Mouse (Mus musculus) kidney, embryonic 15.5 days (tissue): ENCODE results near the gene Patj. TPM values are rescaled to one million over a fixed set of nuclear protein-coding genes. Genes with fewer than 3 reads are reported as not detected.
"Not testable (repeated sequence)": the region's sequence is repeated elsewhere in the genome, so short reads cannot be mapped to it uniquely, and the experiment has no call there.

Source experiments
- ATAC-seq: fragments of 200-750 bp; cut with Nextera tagmentation; replicated peaks from 2 replicates; pipeline ENCODE4 v1.8.0; 2017; ENCODE audit warnings: moderate TSS enrichment; ENCODE audit not compliant: low FRiP score
- H3K27ac ChIP-seq: fragments of 300-500 bp; sonication (generic); 2 replicates; pipeline ENCODE4 v1.5.1; 2015; ENCODE audit warnings: mild to moderate bottlenecking, inconsistent platforms
- H3K27me3 ChIP-seq: fragments of 300-500 bp; sonication (generic); 2 replicates; pipeline ENCODE4 v1.6.1; 2015; ENCODE audit warnings: inconsistent platforms
- H3K36me3 ChIP-seq: fragments of 300-500 bp; sonication (generic); 2 replicates; pipeline ENCODE4 v1.6.1; 2015; ENCODE audit warnings: inconsistent platforms
- H3K4me1 ChIP-seq: fragments of 300-500 bp; sonication (generic); 2 replicates; pipeline ENCODE4 v1.6.1; 2015; ENCODE audit warnings: inconsistent platforms
- H3K4me2 ChIP-seq: fragments of 300-500 bp; sonication (generic); 2 replicates; pipeline ENCODE4 v1.6.1; 2015; ENCODE audit warnings: moderate library complexity, mild to moderate bottlenecking, inconsistent platforms
- H3K4me3 ChIP-seq: fragments of 300-500 bp; sonication (generic); replicated peaks from 2 replicates; pipeline ENCODE4 v1.5.1; 2015; ENCODE audit warnings: mild to moderate bottlenecking, inconsistent platforms
- H3K9ac ChIP-seq: fragments of 300-500 bp; sonication (generic); 2 replicates; pipeline ENCODE4 v1.6.1; 2015; ENCODE audit warnings: mild to moderate bottlenecking, inconsistent platforms
- H3K9me3 ChIP-seq: fragments of 300-500 bp; sonication (generic); replicated peaks from 2 replicates; pipeline ENCODE4 v1.6.1; 2016; ENCODE audit warnings: inconsistent platforms
- whole genome bisulfite sequencing: fragments of 180-500 bp; shearing (Covaris S2); methylation state at CpG from one replicate; pipeline ENCODE4 v1.1.7; 2015; ENCODE audit warnings: mixed read lengths; 5-methylcytosine and 5-hydroxymethylcytosine counted together
- polyA plus RNA-seq: library from polyadenylated mRNA; unstranded; fragments of >200 nt; fragmentation: Nextera tagmentation; extraction: Ambion mirVana; gene quantifications from 2 replicates; pipeline ENCODE4 v1.2.1, GENCODE M21; 2015

The Patj gene
- polyA plus RNA-seq, 1 experiment from 2014 or later, result 26.6 TPM

DNA sequence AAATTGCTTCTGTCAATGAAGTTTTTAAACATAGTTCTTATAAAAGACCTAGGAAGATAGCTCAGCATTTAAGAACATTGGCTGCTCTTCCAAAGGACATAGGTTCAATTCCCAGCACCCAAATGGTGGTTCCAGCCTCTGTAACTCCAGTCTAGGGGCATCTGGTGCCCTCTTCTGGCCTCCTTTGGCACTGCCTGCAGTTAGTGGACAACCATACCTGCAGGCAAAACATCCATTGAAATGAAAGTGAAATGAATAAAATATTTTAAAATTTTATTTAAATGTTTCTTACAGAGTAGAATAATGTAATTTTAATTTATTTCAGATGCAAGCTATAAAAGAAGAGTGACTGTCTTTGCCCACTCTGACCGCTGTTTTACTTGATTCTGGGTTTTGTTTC lies 294.4 kb downstream of the Patj start:
- Histone ChIP-seq H3K4me3 (no peak overlapping the region), H3K9me3 (peaks cover 3% of the 10 kb centered on the region; the same call in 1 of the 2 replicates), H3K27me3 (no peaks in the 10 kb centered on the region), H3K36me3 (peaks cover 23% of the 10 kb centered on the region), H3K9ac (no peak overlapping the region), H3K27ac (no peak overlapping the region), H3K4me1 (peaks cover 4% of the 10 kb centered on the region), H3K4me2 (no peak overlapping the region)
- WGBS, result 97% methylated on average over 1 of the region's 1 CpGs
- ATAC-seq, result no peak

- peaks cover 13% of the 10 kb centered on the region for H3K36me3 ChIP-seq
- WGBS, result 47% methylated on average over 9 of the region's 9 CpGs
- H3K9me3 ChIP-seq, result peaks cover 3% of the 10 kb centered on the region; the same call in 1 of the 2 replicates
- 0 out of 2 replicates have a peak overlapping the region, but pooled peaks have one; percentile 24 for H3K27ac ChIP-seq
- H3K4me2 ChIP-seq, result no peak overlapping the region
- peaks cover 4% of the 10 kb centered on the region for H3K4me1 ChIP-seq
- H3K4me3 ChIP-seq, result no peak overlapping the region
- ATAC-seq, result peak; percentile 88
- H3K27me3 ChIP-seq, result no peaks in the 10 kb centered on the region
- H3K9ac ChIP-seq, result no peak overlapping the region
Measured at GRCm38 (mm10) chr4:98693465-98694185, 298.0 kb downstream of the Patj start.

GRCm38 (mm10) chr4:98697932-98698331 lies 302.3 kb downstream of the Patj start:
- Histone ChIP-seq H3K27ac (no peak overlapping the region), H3K9ac (no peak overlapping the region), H3K9me3 (no peaks in the 10 kb centered on the region), H3K4me3 (no peak overlapping the region), H3K27me3 (no peaks in the 10 kb centered on the region), H3K36me3 (no peaks in the 10 kb centered on the region), H3K4me2 (no peak overlapping the region), H3K4me1 (peaks cover 10% of the 10 kb centered on the region)
- ATAC-seq, result no peak
- 78% methylated on average over 4 of the region's 4 CpGs for WGBS

- Histone ChIP-seq H3K4me1 (peaks cover 9% of the 10 kb centered on the region), H3K36me3 (no peaks in the 10 kb centered on the region), H3K9ac (no peak overlapping the region), H3K9me3 (no peaks in the 10 kb centered on the region), H3K27ac (no peak overlapping the region), H3K27me3 (no peaks in the 10 kb centered on the region), H3K4me2 (no peak overlapping the region), H3K4me3 (no peak overlapping the region)
- ATAC-seq, result 0 out of 2 replicates have a peak, but pooled peaks have one; percentile 30
- WGBS, result 38% methylated on average over 3 of the region's 3 CpGs
Measured at GRCm38 (mm10) chr4:98698921-98699320, 303.3 kb downstream of the Patj start.

GRCm38 (mm10) chr4:98700156-98700555 lies 304.6 kb downstream of the Patj start:
- Histone ChIP-seq H3K9me3 (no peaks in the 10 kb centered on the region), H3K27ac (no peak overlapping the region), H3K4me3 (no peak overlapping the region), H3K4me2 (no peak overlapping the region), H3K4me1 (0 out of 2 replicates have a peak, but pooled peaks cover 6% of the 10 kb centered on the region), H3K36me3 (no peaks in the 10 kb centered on the region), H3K27me3 (no peaks in the 10 kb centered on the region), H3K9ac (no peak overlapping the region)
- WGBS, result 87% methylated on average over 3 of the region's 3 CpGs
- ATAC-seq, result no peak

- Histone ChIP-seq H3K4me2 (no peak overlapping the region), H3K9me3 (no peaks in the 10 kb centered on the region), H3K27ac (no peak overlapping the region), H3K4me3 (no peak overlapping the region), H3K36me3 (no peaks in the 10 kb centered on the region), H3K27me3 (no peaks in the 10 kb centered on the region), H3K9ac (no peak overlapping the region), H3K4me1 (0 out of 2 replicates have a peak, but pooled peaks cover 6% of the 10 kb centered on the region)
- 29% methylated on average over 12 of the region's 12 CpGs for WGBS
- ATAC-seq, result peak; percentile 48; the same call in 1 of the 2 replicates
Measured at GRCm38 (mm10) chr4:98702201-98702894, 306.8 kb downstream of the Patj start.

GRCm38 (mm10) chr4:98710891-98711290 lies 315.3 kb downstream of the Patj start:
- Histone ChIP-seq H3K4me3 (no peak overlapping the region), H3K9me3 (no peaks in the 10 kb centered on the region), H3K9ac (no peak overlapping the region), H3K4me2 (no peak overlapping the region), H3K27ac (no peak overlapping the region), H3K27me3 (no peaks in the 10 kb centered on the region), H3K36me3 (no peaks in the 10 kb centered on the region), H3K4me1 (no peaks in the 10 kb centered on the region)
- 90% methylated on average over 8 of the region's 8 CpGs for WGBS
- ATAC-seq, result no peak

GRCm38 (mm10) chr4:98717735-98718546 lies 322.4 kb downstream of the Patj start:
- Histone ChIP-seq H3K27me3 (no peaks in the 10 kb centered on the region), H3K36me3 (0 out of 2 replicates have a peak, but pooled peaks cover 3% of the 10 kb centered on the region), H3K9ac (no peak overlapping the region), H3K27ac (no peak overlapping the region), H3K4me1 (no peaks in the 10 kb centered on the region), H3K4me3 (no peak overlapping the region), H3K4me2 (no peak overlapping the region), H3K9me3 (no peaks in the 10 kb centered on the region)
- ATAC-seq, result no peak
- 82% methylated on average over 17 of the region's 17 CpGs for whole genome bisulfite sequencing

DNA sequence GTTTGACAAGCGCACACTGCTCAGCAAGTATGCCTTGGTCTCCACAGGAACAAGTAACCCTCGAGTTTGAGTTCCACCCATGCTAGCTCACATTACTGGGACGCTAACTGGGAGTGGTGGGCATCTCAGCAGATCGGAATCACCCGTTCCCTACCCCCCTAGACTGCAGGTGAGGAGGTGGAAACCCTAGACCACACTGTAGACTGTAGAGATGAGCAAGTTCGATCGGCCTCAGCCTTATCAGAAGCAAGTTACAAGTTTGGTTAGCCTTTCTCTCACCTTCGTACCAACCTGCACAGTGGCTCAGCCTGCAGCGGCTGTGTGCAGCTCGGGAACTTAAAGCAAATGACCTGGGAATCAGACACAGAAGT lies 322.9 kb downstream of the Patj start:
- Histone ChIP-seq H3K9ac (no peak overlapping the region), H3K27ac (no peak overlapping the region), H3K4me3 (no peak overlapping the region), H3K9me3 (no peaks in the 10 kb centered on the region), H3K4me2 (no peak overlapping the region), H3K27me3 (no peaks in the 10 kb centered on the region), H3K36me3 (0 out of 2 replicates have a peak, but pooled peaks cover 3% of the 10 kb centered on the region), H3K4me1 (no peaks in the 10 kb centered on the region)
- WGBS, result 86% methylated on average over 10 of the region's 10 CpGs
- ATAC-seq, result no peak

DNA sequence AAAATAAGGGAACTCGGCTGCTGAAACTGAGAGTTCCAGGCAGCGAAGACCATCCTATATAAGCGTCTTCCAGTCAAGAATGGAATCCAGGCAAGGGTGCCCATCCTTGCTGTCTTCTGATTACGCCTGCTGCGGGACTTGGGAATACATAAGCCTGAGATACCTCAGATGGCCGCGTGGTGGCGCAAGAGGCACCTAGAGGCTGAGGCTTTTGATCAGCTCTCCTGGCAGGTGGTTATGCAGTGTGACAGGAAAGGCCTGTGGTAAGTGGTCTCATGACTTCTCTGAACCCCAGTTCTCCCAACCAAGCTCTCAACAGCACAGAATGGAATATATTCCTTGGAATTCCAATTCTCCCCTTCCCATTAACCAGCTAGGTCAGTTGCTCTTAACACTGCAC lies 326.9 kb downstream of the Patj start:
- WGBS, result 14% methylated on average over 8 of the region's 8 CpGs
- Histone ChIP-seq H3K27me3 (peaks cover 12% of the 10 kb centered on the region), H3K27ac (no peak overlapping the region), H3K4me3 (no peak overlapping the region), H3K36me3 (0 out of 2 replicates have a peak, but pooled peaks cover 3% of the 10 kb centered on the region), H3K4me2 (no peak overlapping the region), H3K9ac (no peak overlapping the region), H3K9me3 (no peaks in the 10 kb centered on the region), H3K4me1 (peaks cover 12% of the 10 kb centered on the region)
- ATAC-seq, result 0 out of 2 replicates have a peak, but pooled peaks have one; percentile 27

DNA sequence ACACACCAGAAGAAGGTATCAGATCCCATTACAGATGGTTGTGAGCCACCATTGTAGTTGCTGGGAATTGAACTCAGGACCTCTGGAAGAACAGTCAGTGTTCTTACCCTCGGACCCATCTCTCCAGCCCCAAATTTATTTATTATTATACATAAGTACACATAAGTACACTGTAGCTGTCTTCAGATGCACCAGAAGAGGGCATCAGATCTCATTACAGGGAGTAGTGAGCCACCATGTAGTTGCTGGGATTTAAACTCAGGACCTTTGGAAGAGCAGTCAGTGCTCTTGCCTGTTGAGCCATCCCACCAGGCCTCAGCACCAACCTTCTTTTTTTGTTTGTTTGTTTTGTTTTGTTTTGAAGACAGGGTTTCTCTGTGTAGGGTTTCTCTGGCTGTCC lies 329.1 kb downstream of the Patj start:
- not testable (repeated sequence) for H3K4me2 ChIP-seq, H3K9ac ChIP-seq, ATAC-seq, H3K9me3 ChIP-seq, H3K27ac ChIP-seq, H3K36me3 ChIP-seq, H3K4me3 ChIP-seq
- Histone ChIP-seq H3K27me3 (peaks cover 29% of the 10 kb centered on the region), H3K4me1 (peaks cover 23% of the 10 kb centered on the region)
- WGBS, result 79% methylated on average over 1 of the region's 1 CpGs

DNA sequence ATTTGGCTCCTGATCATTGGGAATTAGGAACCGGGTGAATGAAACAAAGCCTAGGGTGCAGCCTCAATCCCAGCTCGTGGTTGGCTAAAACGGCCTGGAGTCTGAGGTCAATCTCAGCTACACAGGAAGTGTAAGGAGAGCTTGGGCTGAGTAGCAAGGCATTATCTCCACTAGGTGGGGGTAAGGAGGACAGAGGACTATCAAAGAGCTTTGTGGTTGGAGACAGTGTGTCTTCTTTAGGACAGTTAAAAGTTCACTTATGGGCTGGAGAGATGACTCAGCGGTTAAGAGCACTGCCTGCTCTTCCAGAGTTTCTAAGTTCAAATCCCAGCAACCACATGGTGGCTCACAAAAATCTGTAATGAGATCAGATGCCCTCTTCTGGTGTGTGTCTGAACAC lies 329.9 kb downstream of the Patj start:
- peaks cover 29% of the 10 kb centered on the region for H3K27me3 ChIP-seq
- H3K36me3 ChIP-seq, result no peaks in the 10 kb centered on the region
- no peak overlapping the region for H3K4me2 ChIP-seq
- H3K4me1 ChIP-seq, result peaks cover 23% of the 10 kb centered on the region
- H3K27ac ChIP-seq, result no peak overlapping the region
- WGBS, result 38% methylated on average over 4 of the region's 4 CpGs
- no peak for ATAC-seq
- H3K4me3 ChIP-seq, result no peak overlapping the region
- H3K9ac ChIP-seq, result no peak overlapping the region
- no peaks in the 10 kb centered on the region for H3K9me3 ChIP-seq
